Mouse (Mus musculus): ENCODE results near the gene Nr6a1. TPM values are rescaled to one million over a fixed set of nuclear protein-coding genes. Genes with fewer than 3 reads are reported as not detected.

Nr6a1 gene
- total and polyA plus RNA-seq, 3 experiments, result 5.6 to 6.1 (median 5.8) TPM

GRCm38 (mm10) chr2:38710304-38711241, 216.9 kb downstream of the Nr6a1 start:
- no peak overlapping the region for H3K4me2 ChIP-seq (ENCODE audit: insufficient read depth, low read depth, poor library complexity, severe bottlenecking)
- H3K4me1 ChIP-seq (ENCODE audit: control insufficient read depth in 1 of 2, insufficient read depth in 2 of 2), result no peaks in the 10 kb centered on the region
- H3K36me3 ChIP-seq (replicated peaks in 1 of 2; ENCODE audit: control insufficient read depth in 1 of 2, insufficient read depth in 1 of 2, low read length in 1 of 2), result no peaks in the 10 kb centered on the region
- peaks cover 32% of the 10 kb centered on the region for H3K27me3 ChIP-seq (replicated peaks)
- DNase-seq (ENCODE audit: extremely low read depth), result no peak
- no peak overlapping the region for H3K27ac ChIP-seq (ENCODE audit: insufficient read depth, low read depth)
- no peak for TF ChIP-seq IRF4 (IDR thresholded peaks at IDR 0.05; ENCODE audit: low read depth, low read length)
- no peak for TF ChIP-seq ZMIZ1 (IDR thresholded peaks at IDR 0.05; ENCODE audit: low read depth, low read length)
- no peak for TF ChIP-seq HCFC1 (IDR thresholded peaks at IDR 0.05; ENCODE audit: low read depth, low read length)
- TF ChIP-seq ZC3H11A (IDR thresholded peaks at IDR 0.05; ENCODE audit: low read depth, low read length), result no peak
- TF ChIP-seq POLR2AphosphoS2 (IDR thresholded peaks at IDR 0.05; ENCODE audit: low read depth, low read length), result no peak
- no peak for TF ChIP-seq MYC (IDR thresholded peaks at IDR 0.05; ENCODE audit: low read depth, low read length)
- TF ChIP-seq MAZ (IDR thresholded peaks at IDR 0.05; ENCODE audit: low read depth, low read length), result no peak
- TF ChIP-seq JUN (IDR thresholded peaks at IDR 0.05; ENCODE audit: insufficient read depth, low read depth, low read length), result no peak
- no peak for TF ChIP-seq MAX (IDR thresholded peaks at IDR 0.05; ENCODE audit: low read length)
- no peak for TF ChIP-seq GABPA (IDR thresholded peaks at IDR 0.05; ENCODE audit: insufficient replicate concordance, low read depth, low read length)
- TF ChIP-seq MEF2A (IDR thresholded peaks at IDR 0.05; ENCODE audit: borderline replicate concordance, low read depth, low read length), result no peak
- TF ChIP-seq EP300 (IDR thresholded peaks at IDR 0.05; ENCODE audit: low read length), result no peak
- no peak for TF ChIP-seq RCOR1 (conservative IDR thresholded peaks at IDR 0.05; ENCODE audit: low read depth, low read length)
- TF ChIP-seq BHLHE40 (IDR thresholded peaks at IDR 0.05; ENCODE audit: low read depth, low read length), result no peak
- no peak for TF ChIP-seq ZNF384 (IDR thresholded peaks at IDR 0.05; ENCODE audit: low read depth, low read length)
- no peak for TF ChIP-seq USF1 (IDR thresholded peaks at IDR 0.05; ENCODE audit: low read depth, low read length)
- no peak for TF ChIP-seq POLR2A (IDR thresholded peaks at IDR 0.05; ENCODE audit: low read depth, low read length)
- in situ Hi-C loops (cut with MboI; ENCODE audit: low pct_ligation_motif_present, low pct_unique_long_range_greater_than_20kb, low sequenced_read_pairs), result no loop called here
- no peak overlapping the region for H3K4me3 ChIP-seq (replicated peaks in 1 of 3; ENCODE audit: low read depth in 2 of 3, low read length in 2 of 3, poor library complexity in 1 of 3)
- no peak overlapping the region for H3K9ac ChIP-seq (ENCODE audit: insufficient read depth, low read depth)
- H3K79me2 ChIP-seq (replicated peaks; ENCODE audit: control insufficient read depth, extremely low read depth, insufficient read depth, poor library complexity, severe bottlenecking), result no peaks in the 10 kb centered on the region
- dilution Hi-C loops (cut with MboI; ENCODE audit: extremely low pct_ligation_motif_present, extremely low pct_unique_long_range_greater_than_20kb, low sequenced_read_pairs), result no loop called here
- H3K9me3 ChIP-seq (replicated peaks; ENCODE audit: low read length), result peaks cover 25% of the 10 kb centered on the region

DNA sequence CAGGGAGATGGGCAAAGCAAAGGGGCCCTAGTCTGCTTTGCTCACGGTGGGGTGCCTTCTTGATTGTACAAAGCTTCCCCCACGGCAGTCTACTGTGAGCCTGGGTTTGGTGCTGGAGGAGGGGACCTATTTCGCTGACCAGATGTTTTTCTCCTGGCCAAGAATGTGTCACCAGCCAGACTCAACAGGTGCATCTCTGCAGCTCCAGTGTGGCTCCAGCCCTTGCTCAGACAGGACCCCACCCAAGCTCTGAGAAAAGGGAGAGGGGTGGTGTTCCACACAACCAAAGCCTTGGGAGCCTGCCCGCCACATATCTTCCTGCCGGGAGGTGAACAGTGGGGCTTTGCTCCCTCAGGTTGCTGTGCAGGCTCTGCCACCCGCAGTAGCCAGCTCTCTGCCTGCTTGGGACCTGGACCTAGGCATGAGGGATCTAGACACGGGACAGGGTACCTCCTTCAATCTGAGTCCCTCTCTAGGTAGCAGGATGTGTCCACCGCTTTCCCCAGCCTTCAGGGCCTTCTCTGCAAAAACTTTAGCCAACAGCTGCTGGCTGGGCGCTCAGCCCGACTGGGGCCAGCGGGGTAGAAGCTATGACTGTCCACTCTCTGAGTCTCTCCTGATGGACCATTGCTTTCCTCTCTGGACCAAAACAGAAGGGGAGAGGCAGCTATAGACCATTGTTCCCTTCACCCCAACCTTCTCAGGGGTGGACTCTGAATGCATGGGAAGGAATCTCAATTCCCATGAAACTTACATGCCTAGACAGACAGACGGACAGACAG, 218.4 kb downstream of the Nr6a1 start:
- Histone ChIP-seq H3K27me3 (replicated peaks) (peaks cover 46% of the 10 kb centered on the region), H3K9me3 (replicated peaks; ENCODE audit: low read length) (peaks cover 25% of the 10 kb centered on the region), H3K4me3 (replicated peaks in 1 of 3; ENCODE audit: low read depth in 2 of 3, low read length in 2 of 3, poor library complexity in 1 of 3) (no peak overlapping the region), H3K4me2 (ENCODE audit: insufficient read depth, low read depth, poor library complexity, severe bottlenecking) (no peak overlapping the region), H3K9ac (ENCODE audit: insufficient read depth, low read depth) (no peak overlapping the region), H3K4me1 (ENCODE audit: control insufficient read depth in 1 of 2, insufficient read depth in 2 of 2) (no peaks in the 10 kb centered on the region), H3K27ac (ENCODE audit: insufficient read depth, low read depth) (no peak overlapping the region), H3K36me3 (replicated peaks in 1 of 2; ENCODE audit: control insufficient read depth in 1 of 2, insufficient read depth in 1 of 2, low read length in 1 of 2) (no peaks in the 10 kb centered on the region), H3K79me2 (replicated peaks; ENCODE audit: control insufficient read depth, extremely low read depth, insufficient read depth, poor library complexity, severe bottlenecking) (no peaks in the 10 kb centered on the region)
- in situ Hi-C loops (cut with MboI; ENCODE audit: low pct_ligation_motif_present, low pct_unique_long_range_greater_than_20kb, low sequenced_read_pairs) (no loop called here), dilution Hi-C loops (cut with MboI; ENCODE audit: extremely low pct_ligation_motif_present, extremely low pct_unique_long_range_greater_than_20kb, low sequenced_read_pairs) (no loop called here)
- DNase-seq (ENCODE audit: extremely low read depth), result no peak
- TF ChIP-seq TBP (conservative IDR thresholded peaks at IDR 0.05; ENCODE audit: low read depth, low read length) (no peak), GABPA (IDR thresholded peaks at IDR 0.05; ENCODE audit: insufficient replicate concordance, low read depth, low read length) (no peak), USF1 (IDR thresholded peaks at IDR 0.05; ENCODE audit: low read depth, low read length) (no peak), MXI1 (IDR thresholded peaks at IDR 0.05; ENCODE audit: low read depth, low read length) (no peak), ZNF384 (IDR thresholded peaks at IDR 0.05; ENCODE audit: low read depth, low read length) (no peak), MAX (IDR thresholded peaks at IDR 0.05; ENCODE audit: low read length) (no peak), USF2 (conservative IDR thresholded peaks at IDR 0.05; ENCODE audit: low read depth, low read length) (no peak), MAZ (IDR thresholded peaks at IDR 0.05; ENCODE audit: low read depth, low read length) (no peak), SMC3 (IDR thresholded peaks at IDR 0.05; ENCODE audit: low read depth, low read length) (no peak), IRF4 (IDR thresholded peaks at IDR 0.05; ENCODE audit: low read depth, low read length) (no peak), KAT2A (IDR thresholded peaks at IDR 0.05; ENCODE audit: insufficient replicate concordance, low read length) (no peak), POLR2A (IDR thresholded peaks at IDR 0.05; ENCODE audit: low read depth, low read length) (no peak), POLR2AphosphoS2 (IDR thresholded peaks at IDR 0.05; ENCODE audit: low read depth, low read length) (no peak), ZKSCAN1 (IDR thresholded peaks at IDR 0.05; ENCODE audit: borderline replicate concordance, low read depth, low read length) (no peak), NRF1 (IDR thresholded peaks at IDR 0.05; ENCODE audit: low read depth, low read length) (no peak), RCOR1 (conservative IDR thresholded peaks at IDR 0.05; ENCODE audit: low read depth, low read length) (no peak), JUND (conservative IDR thresholded peaks at IDR 0.05; ENCODE audit: low read depth, low read length) (no peak), MYC (IDR thresholded peaks at IDR 0.05; ENCODE audit: low read depth, low read length) (no peak), MEF2A (IDR thresholded peaks at IDR 0.05; ENCODE audit: borderline replicate concordance, low read depth, low read length) (no peak)
